Mouse (Mus musculus) cortical plate, adult 2 months (tissue): ENCODE data around the gene Ces2c.

Experiments
- CTCF ChIP-seq: fragments of 200-500 bp; IDR thresholded peaks from 2 replicates; pipeline ENCODE4 v1.5.1; 2011; ENCODE audit warnings: mild to moderate bottlenecking, control low read depth, low read length; ENCODE audit not compliant: insufficient read depth; ENCODE audit errors: extremely low read depth
- POLR2A ChIP-seq: fragments of 200-500 bp; IDR thresholded peaks from 2 replicates; pipeline ENCODE4 v1.6.1; 2011; ENCODE audit warnings: mild to moderate bottlenecking, low read length, control low read depth; ENCODE audit not compliant: insufficient read depth; ENCODE audit errors: extremely low read depth

GRCm38 (mm10) chr8:104846831-104847230 lies at the start of gene Ces2c:
- TF ChIP-seq POLR2A (no peak), CTCF (no peak)
